ENCODE assay signal across 21 mouse cellular contexts in the genomic region with DNA sequence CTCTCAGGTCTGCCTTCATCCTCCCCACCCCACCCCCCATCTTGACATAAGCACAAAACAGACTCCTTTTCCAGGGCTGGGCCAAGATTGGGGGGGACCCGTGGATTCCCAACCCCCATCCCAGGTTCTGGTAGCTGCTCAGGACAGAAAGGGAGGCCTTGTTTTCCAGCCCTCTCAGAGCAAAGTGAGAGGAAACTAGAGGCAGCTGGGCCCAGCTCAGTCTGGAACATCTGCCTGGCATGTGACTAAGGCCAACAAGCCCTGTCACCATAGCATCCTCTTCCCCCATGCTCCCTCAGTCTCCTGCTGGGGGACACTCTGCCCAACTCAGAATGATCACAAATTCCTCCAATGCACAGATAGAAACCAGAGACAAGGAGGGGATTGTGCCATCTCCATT. TPM values are rescaled to one million over a fixed set of nuclear protein-coding genes. Genes with fewer than 3 reads are reported as not detected.
DNase-seq lines count a peak whose midpoint lies in the region; ATAC-seq and TF ChIP-seq lines count a peak whose summit lies in the region.
"Had no signal": no experiment of that assay in that cellular context is flagged by ENCODE, and none has a peak within 500 bp of the region (broad histone marks: within the 10 kb centered on the region; RNA-seq: fewer than 3 reads in every experiment).

No protein-coding gene starts in this region.

- no peak overlapping the region for H3K4me2 ChIP-seq in heart, embryonic 12.5 days
- H3K4me2 ChIP-seq: hindbrain, embryonic 12.5 days had no signal

- H3K79me2 ChIP-seq in heart, adult 2 months (replicated peaks; ENCODE audit: control insufficient read depth, insufficient read depth, low read length): no peaks in the 10 kb centered on the region

- no peak overlapping the region for H3K4me3 ChIP-seq in heart, adult 2 months
- H3K4me3 ChIP-seq in heart, embryonic 12.5 days: no peak overlapping the region
- H3K4me3 ChIP-seq in lung, adult 2 months (replicated peaks; ENCODE audit: extremely low read depth, low read depth, low read length): no peak overlapping the region
- H3K4me3 ChIP-seq in E14TG2a.4 (replicated peaks; ENCODE audit: low read length): no peak overlapping the region
- no peak overlapping the region for H3K4me3 ChIP-seq in cortical plate, adult 2 months (ENCODE audit: insufficient read depth, low read length)
- H3K4me3 ChIP-seq: erythroblast, embryonic 14.5 days; forebrain, embryonic 10.5 days; hindbrain, embryonic 12.5 days had no signal

- H3K36me3 ChIP-seq in heart, adult 2 months (ENCODE audit: control insufficient read depth, insufficient read depth, low read length): peaks cover 4% of the 10 kb centered on the region; the same call in 1 of the 2 replicates
- H3K36me3 ChIP-seq in heart, embryonic 12.5 days: peaks cover 50% of the 10 kb centered on the region
- no peaks in the 10 kb centered on the region for H3K36me3 ChIP-seq in E14TG2a.4 (ENCODE audit: insufficient read depth, low read length)

- no peaks in the 10 kb centered on the region for H3K9me3 ChIP-seq in heart, embryonic 12.5 days (replicated peaks)
- H3K9me3 ChIP-seq in E14TG2a.4 (ENCODE audit: low read length): no peaks in the 10 kb centered on the region
- H3K9me3 ChIP-seq: forebrain, embryonic 10.5 days; G1E; hindbrain, embryonic 12.5 days had no signal

- no peaks in the 10 kb centered on the region for H3K27me3 ChIP-seq in heart, adult 2 months (ENCODE audit: control insufficient read depth, insufficient read depth, low read length)
- no peaks in the 10 kb centered on the region for H3K27me3 ChIP-seq in heart, embryonic 12.5 days (replicated peaks)
- peaks cover 15% of the 10 kb centered on the region for H3K27me3 ChIP-seq in E14TG2a.4 (ENCODE audit: insufficient read depth, low read length)
- H3K27me3 ChIP-seq: hindbrain, embryonic 12.5 days had no signal

- no peak overlapping the region for H3K9ac ChIP-seq in heart, adult 2 months (ENCODE audit: low read depth, low read length)
- H3K9ac ChIP-seq in heart, embryonic 12.5 days: no peak overlapping the region
- H3K9ac ChIP-seq: hindbrain, embryonic 12.5 days had no signal

- 71% methylated on average over 1 of the region's 1 CpGs for WGBS in heart, adult 2 months
- WGBS in heart, embryonic 12.5 days: 61% methylated on average over 1 of the region's 1 CpGs
- 64% methylated on average over 1 of the region's 1 CpGs for WGBS in lung, adult 2 months

- no peak for TF ChIP-seq POLR2A in heart, adult 2 months (IDR thresholded peaks at IDR 0.05; ENCODE audit: insufficient read depth, low read depth, low read length)
- TF ChIP-seq POLR2A in lung, adult 2 months (IDR thresholded peaks at IDR 0.05; ENCODE audit: borderline replicate concordance, extremely low read depth, low read depth, low read length): no peak
- TF ChIP-seq POLR2A in cortical plate, adult 2 months (IDR thresholded peaks at IDR 0.05; ENCODE audit: extremely low read depth, insufficient read depth, low read length): no peak

- intact Hi-C loops in heart, adult 2 months (cut with DNase I): no loop called here

- TF ChIP-seq CTCF in heart, adult 2 months (IDR thresholded peaks at IDR 0.05): 0 out of 2 replicates have a peak, but pooled peaks have one; percentile 0
- no peak for TF ChIP-seq CTCF in lung, adult 2 months (IDR thresholded peaks at IDR 0.05; ENCODE audit: insufficient read depth, low read length)
- TF ChIP-seq CTCF in E14TG2a.4 (conservative IDR thresholded peaks at IDR 0.05; ENCODE audit: low read length): peak; percentile 9; the same call in 1 of the 2 replicates
- no peak for TF ChIP-seq CTCF in cortical plate, adult 2 months (IDR thresholded peaks at IDR 0.05; ENCODE audit: extremely low read depth, insufficient read depth, low read length)

- H3K27ac ChIP-seq in heart, adult 2 months: no peak overlapping the region
- no peak overlapping the region for H3K27ac ChIP-seq in heart, embryonic 12.5 days (ENCODE audit: poor library complexity, severe bottlenecking)
- peak overlapping the region; percentile 72; the same call in 1 of the 2 replicates for H3K27ac ChIP-seq in cortical plate, adult 2 months (ENCODE audit: insufficient read depth, low read length)
- H3K27ac ChIP-seq: forebrain, embryonic 10.5 days; hindbrain, embryonic 12.5 days had no signal

- TF ChIP-seq EP300 in heart, adult 2 months (IDR thresholded peaks at IDR 0.05; ENCODE audit: insufficient read depth, low read depth, low read length): no peak

- no peak for ATAC-seq in heart, embryonic 12.5 days (ENCODE audit: insufficient number of reproducible peaks, low FRiP score)
- ATAC-seq: forebrain, embryonic 14.5 days; hindbrain, embryonic 16.5 days; inflammation-experienced regulatory T-cells, adult 6 months had no signal

- H3K4me1 ChIP-seq in heart, adult 2 months (ENCODE audit: control insufficient read depth, insufficient read depth, low read length): peaks cover 9% of the 10 kb centered on the region
- H3K4me1 ChIP-seq in heart, embryonic 12.5 days (replicated peaks): no peaks in the 10 kb centered on the region
- H3K4me1 ChIP-seq in lung, adult 2 months (ENCODE audit: control insufficient read depth, insufficient read depth, low read length): no peaks in the 10 kb centered on the region
- peaks cover 60% of the 10 kb centered on the region for H3K4me1 ChIP-seq in E14TG2a.4 (replicated peaks; ENCODE audit: low read depth, low read length)
- no peaks in the 10 kb centered on the region for H3K4me1 ChIP-seq in cortical plate, adult 2 months (ENCODE audit: control insufficient read depth, insufficient read depth, low read length)
- H3K4me1 ChIP-seq: forebrain, embryonic 10.5 days; hindbrain, embryonic 12.5 days had no signal

- DNase-seq in heart, adult 2 months: no peak
- peak; percentile 41 for DNase-seq in lung, postnatal 14 days
- no peak for DNase-seq in lung, adult 2 months
- no peak for DNase-seq in frontal cortex, postnatal 10 days (ENCODE audit: low spot score in 2 of 2)
- DNase-seq: adrenal gland, adult 8-10 months; adrenal gland, postnatal 36 days; cerebellum, adult 11-12 months; cerebellum, adult 9-10 months; cerebellum, postnatal 25 days; gastrocnemius, postnatal 25 days had no signal

RNA-seq across cellular contexts. Expression of a gene that starts 13.1 kb away (rescaled TPM):
- 10 to 100 TPM in 1 of 2 experiments, 1 to 10 TPM in 1; 6.7 to 10.0 TPM for total RNA-seq in heart, adult 2 months (2021)
- polyA plus RNA-seq in heart, adult 2 months (2012; rRNA removed): 7.8 and 8.8 TPM in 2 replicates
- 10.2 and 10.5 TPM in 2 replicates for polyA plus RNA-seq in heart, embryonic 12.5 days (2016; fragmentation: Nextera tagmentation; extraction: Ambion mirVana)
- polyA plus RNA-seq in lung, adult 2 months (2012; rRNA removed): 22.4 and 23.6 TPM in 2 replicates
- polyA plus RNA-seq in cortical plate, adult 2 months (2012; rRNA removed): 6.4 and 7.4 TPM in 2 replicates
- polyA plus RNA-seq: erythroblast, embryonic 14.5 days had no signal

RNA-seq across cellular contexts. Expression of a gene that starts 22.2 kb away (rescaled TPM):
- 10 to 100 TPM; 54.0 to 63.3 TPM for total RNA-seq in heart, adult 2 months (2021)
- polyA plus RNA-seq in heart, adult 2 months (2012; rRNA removed): 75.6 and 87.1 TPM in 2 replicates
- 58.2 and 65.0 TPM in 2 replicates for polyA plus RNA-seq in heart, embryonic 12.5 days (2016; fragmentation: Nextera tagmentation; extraction: Ambion mirVana)
- polyA plus RNA-seq in lung, adult 2 months (2012; rRNA removed): 195 and 264 TPM in 2 replicates
- 84.9 and 86.0 TPM in 2 replicates for polyA plus RNA-seq in cortical plate, adult 2 months (2012; rRNA removed)

RNA-seq across cellular contexts. Expression of a gene that starts 35.6 kb away (rescaled TPM):
- 10 to 100 TPM in 1 of 2 experiments, 1 to 10 TPM in 1; 9.3 to 10.2 TPM for total RNA-seq in heart, adult 2 months (2021)
- 5.7 and 9.5 TPM in 2 replicates for polyA plus RNA-seq in heart, adult 2 months (2012; rRNA removed)
- polyA plus RNA-seq in heart, embryonic 12.5 days (2016; fragmentation: Nextera tagmentation; extraction: Ambion mirVana): 16.7 and 17.4 TPM in 2 replicates
- polyA plus RNA-seq in lung, adult 2 months (2012; rRNA removed): 3.8 and 5.0 TPM in 2 replicates
- 15.7 and 16.0 TPM in 2 replicates for polyA plus RNA-seq in cortical plate, adult 2 months (2012; rRNA removed)
- polyA plus RNA-seq: erythroblast, embryonic 14.5 days had no signal

RNA-seq across cellular contexts. Expression of a gene that starts 50.3 kb away (rescaled TPM):
- total RNA-seq in heart, adult 2 months (2021): 10 to 100 TPM; 12.7 to 13.7 TPM
- 15.7 and 17.1 TPM in 2 replicates for polyA plus RNA-seq in heart, adult 2 months (2012; rRNA removed)
- 32.5 and 35.9 TPM in 2 replicates for polyA plus RNA-seq in heart, embryonic 12.5 days (2016; fragmentation: Nextera tagmentation; extraction: Ambion mirVana)
- 19.5 and 21.2 TPM in 2 replicates for polyA plus RNA-seq in lung, adult 2 months (2012; rRNA removed)
- 12.5 and 13.3 TPM in 2 replicates for polyA plus RNA-seq in cortical plate, adult 2 months (2012; rRNA removed)
- total RNA-seq: granulocyte monocyte progenitor cell, adult 5-6 weeks had no signal
- polyA plus RNA-seq: erythroblast, embryonic 14.5 days; G1E; inflammation-experienced regulatory T-cells, adult 6 months had no signal

RNA-seq across cellular contexts. Expression of a gene that starts 50.6 kb away (rescaled TPM):
- not detected for total RNA-seq in heart, adult 2 months (2021)
- polyA plus RNA-seq in heart, adult 2 months (2012; rRNA removed): 1.5 and 1.6 TPM in 2 replicates
- 0.84 and 1.5 TPM in 2 replicates for polyA plus RNA-seq in heart, embryonic 12.5 days (2016; fragmentation: Nextera tagmentation; extraction: Ambion mirVana)
- 1.7 and 1.8 TPM in 2 replicates for polyA plus RNA-seq in lung, adult 2 months (2012; rRNA removed)
- 0.11 and 0.38 TPM in 2 replicates for polyA plus RNA-seq in cortical plate, adult 2 months (2012; rRNA removed)
- total RNA-seq: G1E; granulocyte monocyte progenitor cell, adult 5-6 weeks had no signal
- polyA plus RNA-seq: erythroblast, embryonic 14.5 days; forebrain, embryonic 10.5 days; forebrain, embryonic 14.5 days; G1E; hindbrain, embryonic 16.5 days; inflammation-experienced regulatory T-cells, adult 6 months had no signal

Comparison
In these comparisons a context has a peak if more than half of its experiments do, and no peak if none do; other contexts are left out.
1. CTCF ChIP-seq: peak in heart, adult 2 months (single experiment) and E14TG2a.4 (single experiment); none in lung, adult 2 months (single experiment) and cortical plate, adult 2 months (single experiment).